Comparison of ENCODE assay signal across 9 mouse cellular contexts in the genomic region with DNA sequence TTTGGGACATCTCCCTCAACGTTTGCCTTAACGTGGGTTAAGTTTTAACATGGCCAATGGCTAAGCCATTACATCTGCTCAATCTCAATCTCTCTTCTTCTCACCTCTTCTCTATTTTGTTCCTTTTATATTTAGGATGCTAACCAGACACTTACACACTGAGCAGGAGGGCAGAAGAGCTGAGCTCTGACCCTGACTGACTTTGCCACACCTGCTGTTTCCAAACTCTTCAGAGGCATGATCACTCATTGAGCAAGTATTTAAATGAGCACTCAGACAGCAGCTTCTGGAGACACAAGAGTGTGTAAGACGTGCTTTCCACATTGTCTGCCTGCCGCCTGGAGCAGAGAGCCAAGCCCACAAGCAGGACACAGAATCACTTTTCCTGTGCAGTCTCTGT.
"Had no signal": no experiment of that assay in that cellular context is flagged by ENCODE, and none has a peak within 500 bp of the region (broad histone marks: within the 10 kb centered on the region; RNA-seq: fewer than 3 reads in every experiment).

No protein-coding gene starts in this region.

- DNase-seq: kidney, adult 8-10 months; left cerebral cortex, postnatal 4 days; lung, adult 18-20 months; lung, postnatal 36 days; right cerebral cortex, postnatal 14 days had no signal

- H3K4me3 ChIP-seq: limb, embryonic 13.5 days; midbrain, embryonic 12.5 days had no signal

- H3K9ac ChIP-seq: limb, embryonic 13.5 days; liver, embryonic 14.5 days; midbrain, embryonic 12.5 days had no signal

- ATAC-seq: midbrain, embryonic 16.5 days had no signal

- H3K9me3 ChIP-seq: limb, embryonic 13.5 days; midbrain, embryonic 12.5 days had no signal

- H3K36me3 ChIP-seq: midbrain, embryonic 12.5 days had no signal

- H3K27ac ChIP-seq: limb, embryonic 13.5 days; liver, embryonic 14.5 days; midbrain, embryonic 12.5 days had no signal

- H3K27me3 ChIP-seq: limb, embryonic 13.5 days; midbrain, embryonic 12.5 days had no signal

- H3K4me2 ChIP-seq: limb, embryonic 13.5 days; midbrain, embryonic 12.5 days had no signal

- H3K4me1 ChIP-seq: midbrain, embryonic 12.5 days had no signal
